Mouse (Mus musculus) c-Kit-positive CD71-positive TER-119-negative erythroid progenitor cells, embryonic 14.5 days (primary cell): Measurements from ENCODE around the gene Wdr70.

ENCODE experiments used
- DNase-seq: peaks from one replicate; pipeline ENCODE4 v3.0.0-alpha.2; 2013; ENCODE audit warnings: low read depth

Gene Wdr70

GRCm38 (mm10) chr15:7934105-7934504, 164.9 kb downstream of the Wdr70 start:
- DNase-seq = no peak

DNA sequence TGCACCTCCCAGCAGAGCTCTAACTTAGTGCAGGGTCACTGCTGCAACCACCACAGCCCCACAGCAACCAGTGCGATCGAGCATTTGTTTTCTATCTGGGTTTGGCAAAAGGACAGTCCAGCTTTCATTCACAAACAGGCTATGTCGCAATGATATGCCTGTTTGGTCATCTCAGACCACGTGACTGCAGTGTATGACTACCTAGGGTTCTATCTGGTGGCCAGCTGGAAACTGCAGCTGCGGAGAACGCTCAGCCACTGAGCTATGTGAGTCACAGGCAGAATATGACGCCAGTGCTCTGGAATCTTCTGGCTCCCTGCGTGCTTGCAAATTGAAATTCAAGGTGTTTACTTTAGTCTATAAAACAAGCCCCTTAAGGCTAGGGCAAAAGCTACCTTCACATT, 167.4 kb downstream of the Wdr70 start:
- no peak for DNase-seq

- no peak for DNase-seq
These were observed 173.6 kb downstream of the Wdr70 start for GRCm38 (mm10) chr15:7925382-7925781.

- no peak for DNase-seq
These were observed 175.7 kb downstream of the Wdr70 start for GRCm38 (mm10) chr15:7923281-7923680.

DNA sequence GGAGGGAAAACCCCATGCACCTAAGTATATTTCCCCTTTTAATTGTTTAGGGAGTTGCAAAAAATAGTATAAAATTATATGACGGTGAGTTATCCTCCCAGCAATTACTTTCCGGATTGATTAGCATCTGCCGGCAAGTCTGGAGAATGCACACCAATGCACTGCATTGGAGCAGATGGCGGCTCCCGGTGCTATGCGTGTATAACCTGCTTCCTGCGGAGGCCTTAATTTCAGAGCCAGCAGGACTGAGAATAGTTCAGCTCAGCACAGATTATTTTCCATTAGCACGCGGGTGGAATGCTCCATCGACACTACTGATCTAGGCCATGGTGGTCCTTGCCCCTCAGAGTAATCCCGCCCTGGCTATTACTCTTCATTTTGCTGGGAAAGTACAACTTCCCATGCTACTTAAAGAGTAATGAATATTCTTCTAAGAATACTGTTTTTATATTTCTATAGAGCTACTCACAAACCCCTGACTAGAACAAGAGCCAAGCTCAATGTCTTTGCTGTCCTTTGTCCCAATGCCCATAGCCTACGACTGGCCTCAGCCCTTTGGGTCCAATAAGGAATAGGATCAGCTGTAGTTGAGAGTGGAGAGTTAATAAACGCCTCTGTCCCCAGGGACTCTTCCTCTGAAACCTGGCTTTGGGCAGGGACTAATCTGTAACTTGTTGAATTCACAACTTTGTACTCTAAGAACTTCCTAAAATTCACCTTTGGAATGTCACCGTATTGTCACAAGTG, 176.5 kb downstream of the Wdr70 start:
- no peak for DNase-seq

- no peak for DNase-seq
These were observed 177.9 kb downstream of the Wdr70 start for GRCm38 (mm10) chr15:7921124-7921523.

DNA sequence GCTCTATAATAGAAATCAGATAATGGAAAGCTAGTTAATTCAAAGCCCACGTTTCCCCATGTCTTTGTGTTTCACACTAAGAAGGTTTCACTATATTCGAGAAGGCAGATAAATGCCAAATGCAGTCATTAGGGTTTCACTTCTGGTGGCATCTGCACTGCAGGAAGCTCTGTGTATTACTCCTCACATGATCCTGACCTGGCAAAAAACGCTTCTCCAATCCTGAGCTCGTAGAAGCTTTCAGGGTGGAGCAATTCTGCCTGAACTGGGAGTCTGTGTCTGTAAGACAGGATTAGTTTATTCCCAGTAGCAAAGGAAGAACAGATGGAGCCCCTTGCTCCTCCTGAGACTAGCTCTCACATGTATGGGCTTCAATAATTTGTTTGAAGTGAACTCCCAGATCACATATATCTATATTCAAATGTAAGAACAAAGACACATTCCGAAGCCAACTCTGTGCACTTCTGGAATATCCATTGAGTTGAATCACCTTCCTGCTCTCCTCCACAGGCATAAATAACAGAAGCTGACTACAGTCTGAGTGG, 192.4 kb downstream of the Wdr70 start:
- DNase-seq = no peak

GRCm38 (mm10) chr15:7899286-7899685, 199.7 kb downstream of the Wdr70 start:
- no peak for DNase-seq

DNA sequence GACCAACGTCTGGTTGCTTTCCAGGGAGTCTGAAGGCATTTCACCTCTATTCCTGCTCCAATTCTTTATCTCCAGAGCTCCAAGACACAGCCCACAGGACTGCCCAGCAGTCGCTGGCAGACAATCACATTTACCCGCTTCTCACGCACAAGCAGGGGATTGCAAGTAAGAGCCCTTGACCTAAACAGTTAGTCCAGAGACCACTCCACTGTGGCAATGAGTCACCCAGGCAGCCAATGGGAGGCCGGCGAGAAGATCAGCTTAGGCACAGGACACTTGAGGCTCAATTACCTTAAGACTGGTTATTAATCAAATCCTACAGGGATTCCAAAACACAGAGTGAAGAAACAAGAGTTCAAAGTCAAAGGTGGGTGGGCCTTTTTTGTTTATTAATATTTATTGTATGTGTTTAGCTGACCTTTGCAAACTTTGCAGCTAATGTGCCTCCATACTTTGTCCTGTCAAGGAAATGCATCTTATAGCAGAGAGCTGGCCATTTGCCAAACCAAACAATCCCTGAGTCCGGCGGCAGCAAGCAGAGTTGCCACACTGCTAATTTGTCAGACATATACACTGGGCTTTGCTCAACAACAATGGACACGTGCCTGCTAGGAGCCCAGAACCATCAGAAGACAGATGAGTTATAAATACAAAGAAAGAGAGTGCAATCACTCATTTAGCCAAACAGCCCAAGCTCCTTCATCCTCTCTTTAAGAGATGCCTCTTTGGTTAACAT, 207.3 kb downstream of the Wdr70 start:
- DNase-seq = no peak

GRCm38 (mm10) chr15:7890286-7890685, 208.7 kb downstream of the Wdr70 start:
- no peak for DNase-seq

GRCm38 (mm10) chr15:7889362-7889674, 209.7 kb downstream of the Wdr70 start:
- DNase-seq = no peak

GRCm38 (mm10) chr15:7888617-7889361, 210.2 kb downstream of the Wdr70 start:
- no peak for DNase-seq

DNA sequence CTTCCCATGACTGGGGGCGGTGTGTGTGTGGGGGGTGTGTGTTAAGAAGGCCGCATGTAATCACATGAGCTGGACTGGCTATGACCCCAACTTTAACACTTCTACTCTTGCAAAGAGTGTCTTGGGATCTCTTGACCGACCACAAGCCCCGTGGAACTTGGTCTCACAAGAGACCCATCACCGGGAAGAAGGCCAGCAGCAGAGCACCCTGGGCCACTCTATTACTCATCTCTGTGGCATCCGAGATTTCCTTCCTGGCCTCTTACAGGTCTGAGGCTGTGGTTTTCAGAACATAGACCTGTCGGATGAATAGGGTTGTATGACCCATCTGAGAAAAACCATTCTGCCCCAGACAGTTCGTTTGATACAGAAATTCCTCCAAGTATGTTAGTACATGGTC, 212.4 kb downstream of the Wdr70 start:
- DNase-seq = no peak

DNA sequence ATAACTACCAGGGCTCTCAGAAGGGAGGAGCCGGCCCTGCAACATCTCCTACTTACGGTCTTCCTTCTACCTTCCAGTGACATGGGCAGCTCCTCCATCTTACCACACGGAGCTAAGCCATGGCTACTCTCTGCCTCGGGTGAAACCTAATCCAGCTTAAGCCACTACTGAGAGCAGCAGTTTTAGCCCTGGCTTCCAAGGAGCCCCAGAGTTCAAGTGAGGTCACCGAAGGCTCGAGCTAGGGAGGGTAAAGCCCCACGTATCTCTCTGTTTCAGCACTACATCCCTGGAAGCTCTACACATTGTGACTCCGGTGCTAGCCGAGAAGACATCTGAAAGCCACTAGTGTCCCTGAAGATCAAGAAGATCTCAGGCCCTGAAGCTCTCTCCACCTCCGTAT, 213.9 kb downstream of the Wdr70 start:
- no peak for DNase-seq

DNA sequence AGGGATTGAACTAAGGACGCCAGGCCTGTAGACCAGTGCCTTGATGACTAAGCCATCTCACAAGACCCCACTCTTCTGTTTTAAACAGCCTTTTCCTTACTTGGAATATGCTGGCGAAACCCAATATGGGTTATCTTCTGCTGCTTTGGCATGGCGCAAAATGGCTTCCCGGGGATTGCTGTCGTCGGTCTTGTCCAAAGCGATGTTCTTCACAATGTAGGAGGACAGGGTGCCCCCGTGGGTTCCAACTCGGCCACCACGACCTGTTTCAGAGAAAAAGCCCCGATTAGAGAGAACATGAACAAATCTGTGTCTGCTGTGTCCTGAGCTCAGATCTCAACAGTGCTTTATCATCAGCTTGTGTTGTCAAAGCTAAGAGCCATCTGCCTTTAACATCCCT, 214.8 kb downstream of the Wdr70 start:
- no peak for DNase-seq

DNA sequence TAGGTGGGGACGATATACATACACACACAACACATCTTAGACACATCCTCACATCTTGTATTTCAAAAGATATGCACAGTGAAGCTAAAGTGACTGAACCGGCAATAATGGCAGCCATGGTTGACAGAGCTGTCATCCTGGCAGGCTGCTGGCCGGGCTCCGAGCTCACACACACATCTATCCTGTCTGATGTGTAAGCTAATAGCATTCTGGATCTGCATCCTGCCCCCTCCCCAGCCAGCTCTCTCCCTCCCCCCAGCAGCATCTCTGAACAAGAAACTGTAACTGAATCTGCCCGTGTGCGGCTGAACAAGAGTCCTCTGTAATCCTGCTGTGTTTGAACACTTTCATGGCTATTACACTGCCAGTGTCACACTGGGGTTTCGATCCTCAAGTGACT, 219.1 kb downstream of the Wdr70 start:
- DNase-seq = no peak

DNA sequence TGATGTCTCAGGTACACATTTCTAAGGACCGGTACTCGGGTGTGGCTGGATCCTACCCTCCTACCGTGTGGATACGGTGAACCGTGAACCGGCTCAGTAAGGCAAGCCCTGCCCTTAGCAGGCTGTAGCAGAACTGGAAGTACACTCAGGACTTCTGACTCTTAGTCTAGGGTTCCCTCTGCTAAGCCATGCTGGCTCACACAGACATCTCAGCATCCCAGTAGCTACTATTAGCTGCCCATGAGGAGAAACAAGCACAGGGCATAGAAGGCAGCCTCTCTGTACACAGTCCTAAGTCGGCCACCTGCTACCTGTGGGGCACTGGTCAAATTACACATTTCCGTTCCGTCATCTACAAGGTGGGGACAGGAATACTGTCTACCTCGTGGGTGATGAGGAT, 220.1 kb downstream of the Wdr70 start:
- DNase-seq = no peak

- DNase-seq = no peak
These were observed 221.2 kb downstream of the Wdr70 start for GRCm38 (mm10) chr15:7877560-7878467.

DNA sequence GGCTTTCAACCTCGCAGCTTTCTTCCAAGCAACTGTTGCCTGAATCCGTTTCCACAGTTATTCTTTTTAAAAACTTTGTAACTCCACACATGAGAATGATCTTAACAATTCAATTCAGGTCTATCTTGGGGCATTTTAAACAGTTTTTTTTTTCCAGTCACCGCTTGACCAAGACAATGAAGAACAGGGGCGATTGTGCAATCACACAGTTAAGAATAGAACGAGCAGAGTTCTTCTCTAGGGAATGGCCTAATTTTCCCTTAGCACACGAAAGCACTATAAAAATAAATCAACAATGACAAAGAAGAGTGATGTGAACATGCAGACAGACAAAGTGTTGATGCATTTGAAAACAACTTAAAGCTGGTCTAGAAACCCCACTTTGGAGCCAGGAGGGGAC, 223.1 kb downstream of the Wdr70 start:
- DNase-seq = no peak

DNA sequence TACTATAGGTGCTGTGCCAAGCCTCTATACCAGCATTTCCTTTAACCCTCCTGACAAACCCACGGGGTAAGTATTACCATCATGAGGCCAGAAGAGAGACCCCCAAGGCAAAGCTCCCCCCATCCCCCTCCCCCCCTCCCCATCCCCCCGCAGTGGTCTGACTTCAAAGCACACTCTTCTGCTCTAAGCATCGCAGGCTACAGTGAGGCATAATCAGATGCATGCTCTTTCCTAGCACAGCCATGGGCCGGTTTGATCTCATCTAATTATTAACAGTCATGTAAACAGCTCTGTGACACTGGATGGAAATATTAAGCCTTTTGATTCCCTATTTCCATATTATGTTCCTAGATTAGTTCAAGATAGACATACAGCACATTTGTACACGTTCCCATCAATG, 226.5 kb downstream of the Wdr70 start:
- DNase-seq = no peak

- no peak for DNase-seq
These were observed 233.7 kb downstream of the Wdr70 start for GRCm38 (mm10) chr15:7865305-7865704.

DNA sequence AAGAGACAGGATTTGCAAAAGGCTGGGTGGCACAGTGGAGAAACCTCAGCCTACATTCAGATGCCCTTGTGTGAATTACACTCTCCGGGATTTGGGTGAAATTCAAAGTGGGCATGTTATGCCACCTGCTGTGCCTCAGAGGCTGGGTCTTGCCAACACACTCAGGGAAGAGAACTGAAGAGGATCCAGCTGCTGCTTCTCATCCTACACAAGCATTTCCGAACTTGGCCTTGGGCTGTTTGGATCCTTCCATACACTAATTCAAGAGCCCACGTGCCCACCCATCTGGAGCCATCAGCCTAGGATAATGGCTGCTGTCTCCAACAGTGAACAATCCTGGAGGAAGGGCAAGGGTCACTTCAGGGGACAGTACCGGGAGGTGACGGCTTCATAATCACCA, 235.7 kb downstream of the Wdr70 start:
- DNase-seq = no peak
